Mouse (Mus musculus): ENCODE results near the gene Adam8.

Adam8 gene

DNA sequence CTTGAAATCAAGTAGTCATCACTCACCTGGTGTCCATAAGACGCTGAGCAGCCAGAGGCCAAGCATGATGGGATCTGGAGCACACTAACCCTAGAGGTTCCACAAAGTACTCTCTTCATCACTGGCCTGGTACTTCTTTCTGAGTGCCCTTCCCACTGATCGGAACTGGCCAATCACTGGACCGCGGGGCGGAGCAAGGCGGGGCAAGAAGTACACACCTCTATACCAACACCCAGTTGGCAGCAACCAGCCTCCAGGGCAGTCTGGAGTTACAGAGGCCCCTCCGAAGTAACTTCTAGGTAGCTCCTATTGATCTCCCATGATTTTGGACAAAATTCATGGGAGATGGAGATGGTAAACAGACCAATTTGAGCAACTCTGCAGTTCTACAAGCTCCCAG, at the start of gene Adam8:
Gene Adam8 (minus strand): TSS at position 157 of the 400 bp plus-strand sequence.
- ChIA-PET POLR2A (interaction anchor here (0.7 to 3.1 kb wide), 12 partner anchors 14 to 102 kb away, joined by 3 to 12 read pairs (median 4); partner anchors contain the start of genes 6430531B16Rik (in 3 of the 4), Tubgcp2 (in 1 of the 4) and Zfp511 (in 1 of the 4)), CTCF (interaction anchor here in 3 of 4 experiments (0.6 to 3.5 kb wide), 9 partner anchors 10 to 290 kb away, joined by 3 to 51 read pairs (median 3); no protein-coding TSS in a partner anchor)

GRCm38 (mm10) chr7:140037171-140037555, 44.8 kb upstream of the Adam8 start:
- CTCF ChIA-PET: interaction anchor here in 1 of 4 experiments (0.9 kb wide), 1 partner anchor 29 kb away, joined by 3 read pairs; no protein-coding TSS in a partner anchor
- POLR2A ChIA-PET: interaction anchor here in 3 of 4 experiments (0.7 to 1.8 kb wide), 21 partner anchors 9 to 785 kb away, joined by 3 to 19 read pairs (median 4); partner anchors contain the start of genes Msx3 (in 2 of the 3), 6430531B16Rik (in 1 of the 3), Adam8 (in 1 of the 3) and Fuom (in 1 of the 3)

DNA sequence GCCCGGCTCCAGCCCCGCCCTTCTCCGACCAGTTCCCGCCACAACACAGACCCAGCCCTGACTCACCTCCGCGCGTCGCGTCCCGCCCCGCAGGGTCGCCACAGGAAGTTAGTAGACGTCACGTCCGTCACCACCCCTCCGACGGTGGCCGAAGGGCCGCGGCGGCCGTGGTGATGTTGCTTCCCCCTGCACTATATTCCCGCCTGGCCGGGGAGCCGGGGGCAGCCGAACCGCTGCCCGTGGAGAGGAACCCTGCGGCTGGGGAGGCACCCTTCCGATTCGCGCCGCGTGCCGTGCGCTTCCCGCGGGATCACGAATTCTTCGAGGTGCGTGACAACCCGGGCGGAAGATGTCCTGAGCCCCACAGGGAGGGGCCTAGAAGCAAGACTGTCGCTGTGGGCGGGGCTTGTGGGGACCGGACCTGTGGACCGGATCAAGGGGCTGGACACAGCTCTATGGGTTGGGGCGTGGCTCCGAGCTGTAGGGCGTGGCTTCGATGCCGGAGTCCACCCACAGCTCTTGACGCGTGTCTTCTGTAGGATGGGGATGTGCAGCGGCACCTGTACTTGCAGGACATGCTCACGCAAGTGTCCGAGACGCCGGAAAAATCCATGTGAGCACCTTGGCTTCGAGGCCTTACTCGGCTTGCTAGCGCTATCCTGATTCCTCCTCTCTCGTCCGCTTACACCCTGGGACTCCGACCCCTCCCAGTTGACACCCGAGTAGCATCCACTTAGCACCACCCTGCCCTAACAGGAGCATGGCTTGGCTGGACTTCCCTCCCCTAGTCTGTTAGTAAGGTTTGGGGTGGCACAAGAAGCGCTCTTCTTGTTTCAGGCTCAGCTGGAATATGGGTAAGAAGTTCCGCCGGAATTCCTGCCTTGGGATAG, 44.2 kb upstream of the Adam8 start, which contains the start of the genes Zfp511 and Tubgcp2:
Gene Zfp511 (plus strand): TSS at position 111 of the 890 bp plus-strand sequence.
Gene Tubgcp2 (minus strand): TSS at position 389 of the 890 bp plus-strand sequence.
- ChIA-PET POLR2A (interaction anchor here in 3 of 4 experiments (0.7 to 1.8 kb wide), 20 partner anchors 8 to 785 kb away, joined by 3 to 19 read pairs (median 4); partner anchors contain the start of genes Msx3 (in 2 of the 3), 6430531B16Rik (in 1 of the 3), Adam8 (in 1 of the 3) and Fuom (in 1 of the 3)), CTCF (interaction anchor here in 1 of 4 experiments (0.7 to 0.9 kb wide), 2 partner anchors 22 to 28 kb away, joined by 3 read pairs; no protein-coding TSS in a partner anchor)

- CTCF ChIA-PET: no interaction called here
- POLR2A ChIA-PET: interaction anchor here in 1 of 4 experiments (1.8 kb wide), 1 partner anchor 13 kb away, joined by 19 read pairs; the partner anchor contains the start of gene Msx3
Observed at GRCm38 (mm10) chr7:140035456-140035855, 43.1 kb upstream of the Adam8 start.

GRCm38 (mm10) chr7:140033386-140033785, 41.0 kb upstream of the Adam8 start:
- ChIA-PET POLR2A (no interaction called here), CTCF (no interaction called here)

GRCm38 (mm10) chr7:140032366-140032765, 40.0 kb upstream of the Adam8 start:
- ChIA-PET CTCF (no interaction called here), POLR2A (interaction anchor here in 2 of 4 experiments (0.6 to 0.9 kb wide), 4 partner anchors 41 to 985 kb away, joined by 3 to 4 read pairs (median 3); no protein-coding TSS in a partner anchor)

GRCm38 (mm10) chr7:140031771-140032170, 39.4 kb upstream of the Adam8 start:
- ChIA-PET POLR2A (interaction anchor here in 2 of 4 experiments (0.6 to 1.2 kb wide), 3 partner anchors 15 to 985 kb away, joined by 3 to 4 read pairs (median 3); no protein-coding TSS in a partner anchor), CTCF (no interaction called here)

- POLR2A ChIA-PET: no interaction called here
- CTCF ChIA-PET: no interaction called here
Observed at GRCm38 (mm10) chr7:140011336-140011735, 19.0 kb upstream of the Adam8 start.

DNA sequence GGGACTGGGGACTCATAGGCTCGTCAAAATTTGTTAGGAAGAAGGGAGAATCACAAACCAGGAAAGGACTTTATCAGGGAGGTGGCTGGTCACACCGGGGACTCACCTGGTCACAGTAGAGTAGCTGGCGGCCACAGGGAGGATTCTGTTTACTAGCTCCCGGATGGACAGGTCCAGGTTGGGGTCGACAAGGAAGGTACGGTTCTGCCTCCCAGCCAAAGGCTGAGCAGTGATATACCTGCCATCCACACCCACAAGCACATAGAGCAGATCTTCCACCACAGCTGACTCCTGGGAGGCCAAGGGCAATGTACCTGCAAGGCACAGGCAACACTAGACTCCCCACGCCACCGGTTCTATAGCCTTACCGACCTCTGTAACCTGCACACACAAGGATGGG, 15.4 kb upstream of the Adam8 start:
- ChIA-PET POLR2A (interaction anchor here in 2 of 4 experiments (0.7 to 1.2 kb wide), 6 partner anchors 13 to 147 kb away, joined by 3 to 4 read pairs (median 3); no protein-coding TSS in a partner anchor), CTCF (interaction anchor here in 2 of 4 experiments (0.7 to 1.0 kb wide), 2 partner anchors 29 to 92 kb away, joined by 3 to 12 read pairs; partner anchors contain the start of genes Tubgcp2 (in 1 of the 2) and Zfp511 (in 1 of the 2))

DNA sequence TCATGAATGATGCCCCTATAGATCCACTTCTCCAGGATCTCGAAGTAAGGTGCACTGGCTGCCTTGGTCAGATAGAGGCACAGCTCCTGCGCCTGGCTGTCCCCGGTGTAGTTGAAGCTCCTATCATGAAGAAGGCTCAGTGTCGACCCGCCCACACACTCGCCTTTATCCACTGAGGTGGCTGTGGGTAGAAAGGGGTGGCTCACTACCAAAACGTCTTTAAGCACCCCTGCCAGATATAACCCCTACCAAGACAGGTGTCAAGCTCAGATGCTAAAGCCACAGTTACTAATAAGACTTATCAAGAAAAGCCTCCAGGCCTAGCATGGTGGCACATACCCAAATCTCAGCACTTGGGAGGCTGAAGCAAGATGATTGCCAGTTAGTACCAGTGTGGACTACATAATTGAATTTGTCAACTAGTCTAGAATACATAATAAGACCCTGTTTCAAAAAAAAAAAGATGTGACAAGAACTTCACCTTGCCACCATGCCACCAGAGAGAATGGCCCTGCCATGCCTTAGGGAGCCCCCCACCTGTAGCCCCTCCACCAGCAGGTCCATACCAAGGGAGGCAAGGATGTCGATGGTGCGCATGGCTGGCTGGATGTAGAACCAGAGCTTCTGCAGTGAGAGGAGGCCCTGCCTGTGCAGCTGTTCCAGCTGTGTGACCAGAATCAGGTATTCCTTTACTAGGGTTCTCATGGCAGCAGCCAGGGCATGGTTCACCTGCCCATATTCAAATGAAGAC, 14.7 kb upstream of the Adam8 start:
- POLR2A ChIA-PET: interaction anchor here in 2 of 4 experiments (0.9 to 1.2 kb wide), 3 partner anchors 12 to 43 kb away, joined by 3 read pairs; no protein-coding TSS in a partner anchor
- CTCF ChIA-PET: interaction anchor here in 1 of 4 experiments (0.6 to 0.7 kb wide), 2 partner anchors 15 to 20 kb away, joined by 3 read pairs; no protein-coding TSS in a partner anchor

DNA sequence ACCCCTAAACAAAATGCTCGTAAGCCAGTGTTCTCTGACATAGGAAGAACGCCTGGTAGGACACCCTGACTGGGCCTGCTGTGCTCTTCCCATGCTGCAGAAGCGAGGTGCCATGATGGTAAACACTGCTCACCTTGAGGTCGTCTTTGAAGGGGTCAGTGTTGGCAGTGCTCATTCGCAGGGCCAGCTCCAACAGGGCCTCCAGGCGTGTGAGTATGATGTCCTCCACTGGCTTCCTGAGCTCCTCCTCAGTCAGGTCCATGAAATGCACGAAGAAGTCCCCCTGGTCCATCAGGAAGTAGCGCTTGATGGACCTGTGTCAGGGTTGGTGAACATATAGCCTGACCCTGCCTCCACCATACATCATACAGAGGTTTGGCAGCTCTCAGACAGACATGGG, 12.3 kb upstream of the Adam8 start:
- CTCF ChIA-PET: interaction anchor here in 1 of 4 experiments (0.8 kb wide), 1 partner anchor 10 kb away, joined by 3 read pairs; no protein-coding TSS in a partner anchor

DNA sequence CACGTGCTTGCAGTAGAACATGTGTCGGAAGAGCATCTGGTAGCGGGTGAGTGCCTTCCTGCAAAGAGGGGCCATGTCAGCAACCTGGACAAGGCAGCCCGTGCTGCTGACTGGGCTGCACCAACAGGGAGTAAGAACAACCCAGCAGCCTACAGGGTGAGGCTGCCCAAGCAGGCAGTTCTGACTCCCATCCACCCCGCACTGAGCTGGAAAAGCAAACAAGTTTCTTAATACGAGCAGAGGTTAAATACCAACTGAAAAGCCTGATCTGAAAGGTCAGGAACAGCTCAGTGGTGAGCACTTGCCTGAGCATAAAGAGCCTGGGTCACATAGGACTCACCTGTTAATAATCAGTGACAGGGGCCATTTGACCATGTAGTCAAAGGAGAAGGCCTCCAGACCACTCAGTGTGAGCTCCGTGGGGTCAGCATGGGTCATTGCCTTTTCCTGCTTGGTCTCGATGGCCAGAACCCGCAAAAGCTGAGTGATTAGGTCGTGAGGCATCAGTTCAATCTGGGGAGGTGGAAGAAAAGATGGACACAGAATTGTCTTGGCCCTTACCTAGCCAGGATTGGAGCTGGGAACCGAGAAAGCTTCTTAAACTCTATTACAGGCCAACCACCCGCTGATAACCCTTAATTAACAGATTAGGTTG, 8.9 kb upstream of the Adam8 start:
- POLR2A ChIA-PET: interaction anchor here in 1 of 4 experiments (1.1 to 1.5 kb wide), 2 partner anchors 15 to 31 kb away, joined by 3 to 4 read pairs; no protein-coding TSS in a partner anchor
- CTCF ChIA-PET: interaction anchor here in 2 of 4 experiments (0.7 kb wide), 2 partner anchors 31 to 62 kb away, joined by 3 to 4 read pairs; no protein-coding TSS in a partner anchor

More for the DNA sequence above, 12.3 kb upstream of the Adam8 start:
- POLR2A ChIA-PET: interaction anchor here in 1 of 4 experiments (1.0 kb wide), 1 partner anchor 11 kb away, joined by 3 read pairs; no protein-coding TSS in a partner anchor

GRCm38 (mm10) chr7:139998691-139999350, 6.5 kb upstream of the Adam8 start:
- CTCF ChIA-PET: no interaction called here
- POLR2A ChIA-PET: interaction anchor here in 1 of 4 experiments (1.4 kb wide), 1 partner anchor 68 kb away, joined by 3 read pairs; no protein-coding TSS in a partner anchor

DNA sequence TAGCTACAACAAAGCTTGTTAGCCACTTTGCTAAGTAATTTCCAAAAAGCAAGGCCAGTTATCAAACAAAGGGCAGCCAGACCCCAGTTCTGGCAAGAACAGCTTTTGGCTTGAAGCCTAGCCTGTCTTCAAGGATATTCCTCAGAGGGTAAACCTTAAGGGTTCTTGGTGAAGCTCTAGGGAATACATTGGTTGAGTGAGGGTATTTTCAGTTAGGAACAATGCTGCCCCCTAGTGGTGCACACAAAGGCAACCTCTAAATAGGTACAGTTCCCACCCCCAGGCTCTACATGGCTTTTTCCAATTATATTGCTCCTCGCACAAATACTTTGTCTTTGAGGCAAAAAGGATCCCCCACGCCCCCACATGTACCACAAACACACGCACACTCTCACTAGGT, 2.3 kb upstream of the Adam8 start:
- ChIA-PET POLR2A (interaction anchor here in 3 of 4 experiments (0.8 to 2.8 kb wide), 22 partner anchors 9 to 404 kb away, joined by 3 to 10 read pairs (median 3); partner anchors contain the start of genes 6430531B16Rik (in 2 of the 3), Tubgcp2 (in 1 of the 3) and Zfp511 (in 1 of the 3)), CTCF (interaction anchor here (0.6 to 3.5 kb wide), 63 partner anchors 9 to 832 kb away, joined by 3 to 51 read pairs (median 4); partner anchors contain the start of genes Kndc1 (in 3 of the 4), 6430531B16Rik (in 1 of the 4), Adgra1 (in 1 of the 4) and Utf1 (in 1 of the 4))

- POLR2A ChIA-PET: interaction anchor here in 3 of 4 experiments (0.8 to 2.8 kb wide), 19 partner anchors 8 to 404 kb away, joined by 3 to 10 read pairs (median 3); partner anchors contain the start of genes 6430531B16Rik (in 2 of the 3), Tubgcp2 (in 1 of the 3) and Zfp511 (in 1 of the 3)
- CTCF ChIA-PET: interaction anchor here (0.6 to 3.5 kb wide), 60 partner anchors 8 to 833 kb away, joined by 3 to 51 read pairs (median 5); partner anchors contain the start of genes Kndc1 (in 3 of the 4), 6430531B16Rik (in 1 of the 4), Adgra1 (in 1 of the 4) and Utf1 (in 1 of the 4)
Observed at GRCm38 (mm10) chr7:139994202-139994601, 1.8 kb upstream of the Adam8 start.

DNA sequence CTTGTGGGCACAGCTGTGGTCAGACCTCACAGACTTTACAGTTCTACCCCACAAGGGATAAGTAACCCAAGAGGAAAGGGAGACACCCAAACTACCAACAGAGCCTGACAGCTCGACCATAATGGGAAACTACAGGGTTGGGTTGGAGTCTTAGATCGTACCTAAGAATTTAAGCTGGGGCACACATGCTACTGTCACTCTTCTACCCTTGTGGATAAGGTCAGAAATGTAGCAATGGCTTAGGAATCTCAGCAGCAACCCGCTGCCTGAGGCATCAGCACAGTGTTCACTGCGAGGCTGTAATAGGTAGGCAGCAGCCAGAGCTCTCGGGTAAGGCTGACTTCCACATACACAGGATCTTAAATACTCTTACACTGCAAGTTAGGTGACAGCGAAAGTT, 1.2 kb upstream of the Adam8 start:
- ChIA-PET CTCF (interaction anchor here (0.5 to 3.5 kb wide), 14 partner anchors 9 to 353 kb away, joined by 3 to 51 read pairs (median 9); partner anchors contain the start of gene 6430531B16Rik (in 1 of the 4)), POLR2A (interaction anchor here in 3 of 4 experiments (0.9 to 3.1 kb wide), 12 partner anchors 8 to 804 kb away, joined by 3 to 12 read pairs (median 4); partner anchors contain the start of gene 6430531B16Rik (in 1 of the 3))

All from embryonic stem cell, embryonic (primary cell).